Mouse (Mus musculus) hindbrain, embryonic 14.5 days (tissue): Measurements from ENCODE around the gene Bbip1. TPM values are rescaled to one million over a fixed set of nuclear protein-coding genes. Genes with fewer than 3 reads are reported as not detected.

Source experiments
- ATAC-seq: fragments of 200-750 bp; cut with Nextera tagmentation; 2 replicates; pipeline ENCODE4 v1.8.0; 2017; ENCODE audit warnings: moderate number of reproducible peaks, mild to moderate bottlenecking, moderate TSS enrichment, moderate library complexity; ENCODE audit not compliant: low FRiP score
- DNase-seq: peaks from one replicate; pipeline ENCODE4 v3.0.0-alpha.2; 2015; ENCODE audit warnings: low spot score
- H3K27ac ChIP-seq: fragments of 300-500 bp; sonication (generic); 2 replicates; pipeline ENCODE4 v1.5.1; 2014; ENCODE audit warnings: mild to moderate bottlenecking, moderate library complexity
- H3K27me3 ChIP-seq: fragments of 300-500 bp; sonication (generic); 2 replicates; pipeline ENCODE4 v1.6.1; 2014; ENCODE audit warnings: mild to moderate bottlenecking, low read length, mixed read lengths; ENCODE audit not compliant: control insufficient read depth, insufficient read depth
- H3K36me3 ChIP-seq: fragments of 300-500 bp; sonication (generic); replicated peaks from 2 replicates; pipeline ENCODE4 v1.6.1; 2014; ENCODE audit not compliant: control insufficient read depth, insufficient read depth
- H3K4me1 ChIP-seq: fragments of 300-500 bp; sonication (generic); replicated peaks from 2 replicates; pipeline ENCODE4 v1.6.1; 2014; ENCODE audit warnings: antibody characterized with exemption, low read length, mixed read lengths; ENCODE audit not compliant: control insufficient read depth, insufficient read depth
- H3K4me2 ChIP-seq: fragments of 300-500 bp; sonication (generic); replicated peaks from 2 replicates; pipeline ENCODE4 v1.6.1; 2014; ENCODE audit warnings: mild to moderate bottlenecking, moderate library complexity
- H3K4me3 ChIP-seq: fragments of 300-500 bp; sonication (generic); replicated peaks from 2 replicates; pipeline ENCODE4 v1.5.1; 2014; ENCODE audit warnings: mild to moderate bottlenecking, low read length
- H3K9ac ChIP-seq: fragments of 300-500 bp; sonication (generic); 2 replicates; pipeline ENCODE4 v1.6.1; 2014
- H3K9me3 ChIP-seq: fragments of 300-500 bp; sonication (generic); 2 replicates; pipeline ENCODE4 v1.6.1; 2016; ENCODE audit warnings: low read length; ENCODE audit not compliant: control insufficient read depth
- WGBS: fragments of 180-500 bp; shearing (Covaris S2); extraction: QIAGEN DNeasy Blood & Tissue Kit; methylation state at CpG from one replicate; pipeline ENCODE4 v1.1.7; 2014; 5-methylcytosine and 5-hydroxymethylcytosine counted together
- polyA plus RNA-seq: library from polyadenylated mRNA; unstranded; fragments of >200 nt; fragmentation: Nextera tagmentation; extraction: Ambion mirVana; gene quantifications from 2 replicates; pipeline ENCODE4 v1.2.1, GENCODE M21; 2014

The Bbip1 gene
- polyA plus RNA-seq, 1 experiment from 2014 or later = 155 TPM

DNA sequence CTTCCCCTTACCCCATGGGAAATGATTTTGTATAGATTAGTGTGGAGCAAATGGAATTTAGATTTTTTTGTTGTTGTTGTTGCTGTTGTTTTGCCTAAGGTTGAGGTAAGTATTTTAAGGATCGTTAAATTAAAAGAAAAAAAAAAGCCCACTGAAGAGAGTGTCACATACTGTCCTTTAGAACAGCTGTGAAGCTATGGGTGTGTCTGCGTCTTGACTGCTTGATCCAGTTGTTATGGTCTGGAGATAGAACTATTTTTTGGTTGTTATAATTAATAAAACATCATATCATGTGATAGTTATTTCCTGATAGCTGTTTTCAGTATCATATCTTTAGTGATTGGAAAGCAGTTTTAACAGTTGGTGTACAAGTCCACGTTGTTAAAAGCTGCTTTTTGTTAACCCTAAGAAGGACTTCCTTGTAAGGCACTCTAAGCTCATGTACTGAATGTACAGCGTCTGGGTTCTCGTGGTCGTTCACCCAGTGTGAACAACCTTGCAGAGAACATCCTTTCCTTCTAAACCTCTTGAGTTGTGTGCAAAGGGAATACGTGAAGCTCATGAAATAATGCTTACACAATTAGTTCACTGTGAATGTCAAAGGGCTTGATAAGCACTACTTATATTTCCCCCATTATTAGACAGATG is 39.5 kb downstream of the Bbip1 start:
- 70% methylated on average over 7 of the region's 7 CpGs for WGBS
- H3K4me2 ChIP-seq = peak overlapping the region; percentile 71
- no peaks in the 10 kb centered on the region for H3K27me3 ChIP-seq
- ATAC-seq = no peak
- no peaks in the 10 kb centered on the region for H3K9me3 ChIP-seq
- H3K4me1 ChIP-seq = peaks cover 25% of the 10 kb centered on the region
- H3K9ac ChIP-seq = peak overlapping the region; percentile 91
- DNase-seq = no peak
- no peak overlapping the region for H3K27ac ChIP-seq
- peak overlapping the region; percentile 97 for H3K4me3 ChIP-seq
- peaks cover 10% of the 10 kb centered on the region for H3K36me3 ChIP-seq

- Histone ChIP-seq H3K4me1 (peaks cover 25% of the 10 kb centered on the region), H3K4me3 (peak overlapping the region; percentile 97), H3K27me3 (no peaks in the 10 kb centered on the region), H3K9me3 (no peaks in the 10 kb centered on the region), H3K27ac (peak overlapping the region; percentile 91), H3K9ac (peak overlapping the region; percentile 91), H3K4me2 (peak overlapping the region; percentile 71), H3K36me3 (no peaks in the 10 kb centered on the region)
- DNase-seq (peak; percentile 61), ATAC-seq (peak; percentile 73)
- under 1% methylated on average over 66 of the region's 83 CpGs for WGBS
Observed at GRCm38 (mm10) chr19:53903507-53904321, 40.7 kb downstream of the Bbip1 start.

GRCm38 (mm10) chr19:53902739-53903487 is 41.5 kb downstream of the Bbip1 start:
- under 1% methylated on average over 56 of the region's 61 CpGs for WGBS

DNA sequence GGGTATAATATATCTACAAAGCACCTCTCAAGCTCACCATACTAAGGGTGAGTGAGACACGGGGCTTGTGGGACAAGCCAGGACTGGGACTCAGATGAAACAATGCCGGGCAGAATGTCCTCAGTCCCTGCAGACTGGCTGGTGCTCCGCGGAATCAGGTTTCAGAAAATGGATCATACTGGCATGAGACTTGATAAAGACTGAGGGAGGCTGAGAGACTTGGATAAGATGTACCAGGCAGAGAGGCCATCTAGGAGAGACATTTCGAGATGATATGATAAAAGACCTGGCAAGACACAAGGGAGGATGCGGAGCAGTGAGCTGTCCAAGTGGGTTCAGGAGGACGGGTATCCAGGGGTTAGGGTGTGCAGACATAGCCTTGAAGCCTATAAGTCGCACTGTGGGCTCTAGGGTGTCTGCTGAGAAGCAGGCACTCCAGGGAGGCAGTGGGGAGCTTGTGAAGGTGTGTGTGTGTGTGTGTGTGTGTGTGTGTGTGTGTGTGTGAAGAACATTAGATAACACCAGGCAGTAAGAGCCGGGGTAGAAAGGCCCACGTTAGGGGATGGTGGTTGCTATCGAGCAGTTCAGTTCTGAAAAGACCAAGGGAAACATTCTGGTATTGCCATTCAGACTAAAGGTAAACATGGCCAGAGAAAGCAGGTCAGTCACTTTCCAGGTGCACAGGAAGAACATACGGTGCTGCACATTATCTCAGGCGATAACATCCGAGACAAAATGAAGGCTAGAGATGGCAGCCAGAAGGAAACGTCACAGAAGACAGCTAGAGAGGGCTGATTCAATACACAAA is 42.3 kb downstream of the Bbip1 start:
- H3K4me3 ChIP-seq = peak overlapping the region; percentile 97
- H3K9ac ChIP-seq = peak overlapping the region; percentile 67; the same call in 1 of the 2 replicates
- peak overlapping the region; percentile 91 for H3K27ac ChIP-seq
- DNase-seq = no peak
- H3K27me3 ChIP-seq = no peaks in the 10 kb centered on the region
- H3K36me3 ChIP-seq = no peaks in the 10 kb centered on the region
- peak overlapping the region; percentile 75 for H3K4me2 ChIP-seq
- no peak for ATAC-seq
- no peaks in the 10 kb centered on the region for H3K9me3 ChIP-seq
- peaks cover 23% of the 10 kb centered on the region for H3K4me1 ChIP-seq
- 61% methylated on average over 15 of the region's 15 CpGs for WGBS

More at GRCm38 (mm10) chr19:53902739-53903487, 41.5 kb downstream of the Bbip1 start:
- H3K27ac ChIP-seq = peak overlapping the region; percentile 91
- peak overlapping the region; percentile 91 for H3K9ac ChIP-seq
- peak overlapping the region; percentile 97 for H3K4me3 ChIP-seq
- H3K36me3 ChIP-seq = no peaks in the 10 kb centered on the region
- no peaks in the 10 kb centered on the region for H3K27me3 ChIP-seq
- no peaks in the 10 kb centered on the region for H3K9me3 ChIP-seq
- H3K4me2 ChIP-seq = peak overlapping the region; percentile 75
- peaks cover 25% of the 10 kb centered on the region for H3K4me1 ChIP-seq
- DNase-seq = peak; percentile 97
- ATAC-seq = peak; percentile 98

GRCm38 (mm10) chr19:53899941-53900610 is 44.4 kb downstream of the Bbip1 start:
- DNase-seq (no peak), ATAC-seq (no peak)
- 91% methylated on average over 14 of the region's 14 CpGs for WGBS
- H3K27me3 ChIP-seq = no peaks in the 10 kb centered on the region
- no peak overlapping the region for H3K4me3 ChIP-seq
- H3K4me2 ChIP-seq = no peak overlapping the region
- H3K9ac ChIP-seq = no peak overlapping the region
- no peaks in the 10 kb centered on the region for H3K36me3 ChIP-seq
- no peaks in the 10 kb centered on the region for H3K9me3 ChIP-seq
- no peak overlapping the region for H3K27ac ChIP-seq
- H3K4me1 ChIP-seq = peaks cover 17% of the 10 kb centered on the region

DNA sequence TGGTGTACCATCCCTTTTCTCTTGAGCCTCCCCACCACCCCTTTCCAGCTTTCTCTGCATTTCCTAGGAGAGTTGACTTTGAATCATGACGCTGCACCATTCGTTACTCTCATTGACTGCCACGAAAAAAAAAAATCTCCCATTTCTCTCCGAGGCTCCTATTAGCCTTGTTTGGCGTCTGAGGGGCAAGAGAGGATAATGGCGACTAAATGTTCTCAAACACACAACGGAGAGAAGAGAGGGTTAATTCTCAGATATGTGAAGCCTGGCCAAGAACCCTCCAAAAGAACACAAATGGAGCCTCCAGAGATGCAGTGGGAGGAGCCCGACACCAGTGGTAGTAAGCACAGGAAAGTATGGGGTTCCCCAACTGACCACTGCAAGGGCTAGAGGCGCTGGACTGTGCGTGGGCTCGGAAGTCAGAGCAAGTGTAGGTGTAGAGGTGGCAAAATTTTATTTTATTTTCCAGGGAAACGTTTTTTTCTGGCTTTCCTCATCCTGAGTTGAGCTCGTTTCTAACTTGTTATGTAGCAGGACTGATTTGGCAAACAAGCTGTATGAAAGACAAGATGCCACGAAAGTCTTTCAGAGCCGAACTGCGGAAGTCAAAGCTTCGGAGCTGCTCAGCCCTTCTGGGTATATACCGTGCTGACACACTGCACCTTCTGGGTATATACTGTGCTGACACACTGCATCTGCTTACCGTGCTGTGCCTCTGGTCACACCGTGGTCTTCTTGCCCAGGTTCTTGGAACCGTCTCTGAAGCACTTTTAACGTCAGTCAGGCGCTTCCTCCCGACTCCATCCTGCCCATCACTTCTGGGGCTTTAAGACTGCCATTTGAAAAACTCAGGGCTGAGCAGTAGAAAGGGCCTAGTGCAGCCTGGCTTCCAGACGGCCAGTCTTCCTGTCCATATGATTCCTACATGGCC is 45.2 kb downstream of the Bbip1 start:
- Histone ChIP-seq H3K36me3 (no peaks in the 10 kb centered on the region), H3K4me2 (no peak overlapping the region), H3K27me3 (no peaks in the 10 kb centered on the region), H3K27ac (no peak overlapping the region), H3K9ac (no peak overlapping the region), H3K4me1 (peaks cover 8% of the 10 kb centered on the region), H3K9me3 (no peaks in the 10 kb centered on the region), H3K4me3 (no peak overlapping the region)
- no peak for DNase-seq
- WGBS = 84% methylated on average over 25 of the region's 25 CpGs
- no peak for ATAC-seq

GRCm38 (mm10) chr19:53898498-53898897 is 45.9 kb downstream of the Bbip1 start:
- 77% methylated on average over 4 of the region's 4 CpGs for WGBS
- no peak overlapping the region for H3K4me2 ChIP-seq
- H3K27me3 ChIP-seq = no peaks in the 10 kb centered on the region

More at GRCm38 (mm10) chr19:53898498-53898897, 45.9 kb downstream of the Bbip1 start:
- DNase-seq (no peak), ATAC-seq (no peak)
- H3K9me3 ChIP-seq = no peaks in the 10 kb centered on the region
- H3K4me1 ChIP-seq = peaks cover 8% of the 10 kb centered on the region; the same call in 1 of the 2 replicates
- H3K36me3 ChIP-seq = no peaks in the 10 kb centered on the region
- no peak overlapping the region for H3K27ac ChIP-seq
- no peak overlapping the region for H3K4me3 ChIP-seq
- H3K9ac ChIP-seq = no peak overlapping the region
